Mouse (Mus musculus) liver, postnatal 0 days (tissue): Measurements from ENCODE around the gene Spata5. TPM values are rescaled to one million over a fixed set of nuclear protein-coding genes. Genes with fewer than 3 reads are reported as not detected.

Experiments used
- ATAC-seq: fragments of 200-750 bp; cut with Nextera tagmentation; 2 replicates; pipeline ENCODE4 v1.8.0; 2017; ENCODE audit warnings: mild to moderate bottlenecking, moderate library complexity
- DNase-seq: peaks from one replicate; pipeline ENCODE4 v3.0.0-alpha.2; 2016
- H3K27ac ChIP-seq: fragments of 300-500 bp; sonication (generic); 2 replicates; pipeline ENCODE4 v1.5.1; 2014; ENCODE audit warnings: antibody characterized with exemption, moderate library complexity, mild to moderate bottlenecking, low read depth
- H3K27me3 ChIP-seq: fragments of 300-500 bp; sonication (generic); 2 replicates; pipeline ENCODE4 v1.6.1; 2014; ENCODE audit warnings: low read length, control low read depth, mixed read lengths; ENCODE audit not compliant: insufficient read depth
- H3K36me3 ChIP-seq: fragments of 300-500 bp; sonication (generic); replicated peaks from 2 replicates; pipeline ENCODE4 v1.6.1; 2014; ENCODE audit warnings: mild to moderate bottlenecking, control low read depth, low read length, moderate library complexity, mixed read lengths; ENCODE audit not compliant: insufficient read depth
- H3K4me1 ChIP-seq: fragments of 300-500 bp; sonication (generic); 2 replicates; pipeline ENCODE4 v1.6.1; 2014; ENCODE audit warnings: antibody characterized with exemption, mild to moderate bottlenecking, control low read depth; ENCODE audit not compliant: insufficient read depth
- H3K4me2 ChIP-seq: fragments of 300-500 bp; sonication (generic); 2 replicates; pipeline ENCODE4 v1.6.1; 2014; ENCODE audit warnings: low read depth, mild to moderate bottlenecking, low read length, moderate library complexity, mixed read lengths
- H3K4me3 ChIP-seq: fragments of 300-500 bp; sonication (generic); 2 replicates; pipeline ENCODE4 v1.5.1; 2014; ENCODE audit warnings: low read depth, low read length
- H3K9ac ChIP-seq: fragments of 300-500 bp; sonication (generic); replicated peaks from 2 replicates; pipeline ENCODE4 v1.6.1; 2014; ENCODE audit warnings: mild to moderate bottlenecking, moderate library complexity
- H3K9me3 ChIP-seq: fragments of 300-500 bp; sonication (generic); 2 replicates; pipeline ENCODE4 v1.6.1; 2016; ENCODE audit warnings: mild to moderate bottlenecking, control low read depth, low read length, mixed read lengths
- CTCF ChIP-seq: sonication (generic); IDR thresholded peaks from 2 replicates; pipeline ENCODE4 v1.5.1; 2016; ENCODE audit warnings: antibody characterized with exemption, low read depth
- EP300 ChIP-seq: IDR thresholded peaks from 2 replicates; pipeline ENCODE4 v1.6.1; 2016; ENCODE audit warnings: antibody characterized with exemption, low read depth, mild to moderate bottlenecking
- WGBS: fragments of 180-500 bp; shearing (Covaris S2); extraction: QIAGEN DNeasy Blood & Tissue Kit; methylation state at CpG from one replicate; pipeline ENCODE4 v1.1.7; 2014; ENCODE audit not compliant: insufficient replicate concordance; 5-methylcytosine and 5-hydroxymethylcytosine counted together
- polyA plus RNA-seq: library from polyadenylated mRNA; unstranded; fragments of >200 nt; fragmentation: Nextera tagmentation; extraction: Ambion mirVana; gene quantifications from 2 replicates; pipeline ENCODE4 v1.2.1, GENCODE M21; 2015

Gene Spata5
- polyA plus RNA-seq, 1 experiment from 2014 or later: 13.8 TPM

- Histone ChIP-seq H3K9ac (no peak overlapping the region), H3K4me3 (no peak overlapping the region), H3K36me3 (no peaks in the 10 kb centered on the region), H3K4me2 (no peak overlapping the region), H3K27me3 (no peaks in the 10 kb centered on the region), H3K27ac (no peak overlapping the region), H3K9me3 (0 out of 2 replicates have a peak, but pooled peaks cover 3% of the 10 kb centered on the region), H3K4me1 (no peaks in the 10 kb centered on the region)
- DNase-seq: no peak
- ATAC-seq: no peak
- 83% methylated on average over 2 of the region's 2 CpGs for WGBS
- TF ChIP-seq CTCF (no peak), EP300 (no peak)
Observed at GRCm38 (mm10) chr3:37610670-37611069, 191.0 kb downstream of the Spata5 start.

- Histone ChIP-seq H3K4me1 (no peaks in the 10 kb centered on the region), H3K27ac (no peak overlapping the region), H3K4me2 (no peak overlapping the region), H3K27me3 (no peaks in the 10 kb centered on the region), H3K4me3 (no peak overlapping the region), H3K9me3 (no peaks in the 10 kb centered on the region), H3K36me3 (no peaks in the 10 kb centered on the region), H3K9ac (no peak overlapping the region)
- DNase-seq (peak; percentile 44), ATAC-seq (peak; percentile 40; the same call in 1 of the 2 replicates)
- TF ChIP-seq EP300: no peak
- TF ChIP-seq CTCF: no peak
- WGBS: 35% methylated on average over 10 of the region's 10 CpGs
Observed at GRCm38 (mm10) chr3:37613722-37614121, 194.0 kb downstream of the Spata5 start.

- H3K27ac ChIP-seq: no peak overlapping the region
- H3K4me1 ChIP-seq: no peaks in the 10 kb centered on the region
- H3K4me2 ChIP-seq: no peak overlapping the region
- no peak overlapping the region for H3K9ac ChIP-seq
- WGBS: 75% methylated on average over 10 of the region's 10 CpGs
- no peak for ATAC-seq
- no peaks in the 10 kb centered on the region for H3K36me3 ChIP-seq
- no peaks in the 10 kb centered on the region for H3K9me3 ChIP-seq
- H3K4me3 ChIP-seq: no peak overlapping the region
- no peak for DNase-seq
- no peaks in the 10 kb centered on the region for H3K27me3 ChIP-seq
- TF ChIP-seq CTCF (no peak), EP300 (no peak)
Observed at GRCm38 (mm10) chr3:37614878-37615650, 195.4 kb downstream of the Spata5 start.

GRCm38 (mm10) chr3:37616586-37617547, 197.2 kb downstream of the Spata5 start:
- ATAC-seq (no peak), DNase-seq (no peak)
- H3K9ac ChIP-seq: no peak overlapping the region
- no peaks in the 10 kb centered on the region for H3K4me1 ChIP-seq
- WGBS: 58% methylated on average over 21 of the region's 21 CpGs
- no peak overlapping the region for H3K27ac ChIP-seq
- no peak overlapping the region for H3K4me3 ChIP-seq
- H3K36me3 ChIP-seq: no peaks in the 10 kb centered on the region
- TF ChIP-seq CTCF (no peak), EP300 (no peak)
- H3K9me3 ChIP-seq: no peaks in the 10 kb centered on the region
- peak overlapping the region; percentile 38; the same call in 1 of the 2 replicates for H3K4me2 ChIP-seq
- H3K27me3 ChIP-seq: no peaks in the 10 kb centered on the region

Other genes starting within 250 kb of the Spata5 start
- not detected in 2 replicates for gene Il21, start 187.3 kb upstream of the Spata5 start, polyA plus RNA-seq
- gene Bbs12, start 107.3 kb upstream of the Spata5 start, polyA plus RNA-seq: 1.4 and 1.5 TPM in 2 replicates
- 1.3 TPM in 2 replicates for gene Cetn4, start 107.2 kb upstream of the Spata5 start, polyA plus RNA-seq
- 0.26 and 0.29 TPM in 2 replicates for gene Fgf2, start 71.5 kb upstream of the Spata5 start, polyA plus RNA-seq
- gene Nudt6, start 315 bp downstream of the Spata5 start, polyA plus RNA-seq: 11.2 and 11.4 TPM in 2 replicates
- 3.7 and 4.8 TPM in 2 replicates for gene Spry1, start 220.1 kb downstream of the Spata5 start, polyA plus RNA-seq